Mouse (Mus musculus) neural tube, embryonic 10.5 days (tissue): Measurements from ENCODE around the gene AU040320.

ENCODE experiments used
- DNase-seq: peaks from one replicate; pipeline ENCODE4 v3.0.0-alpha.2; 2017; ENCODE audit warnings: low spot score; ENCODE audit errors: extremely low spot score

The AU040320 gene

GRCm38 (mm10) chr4:126750046-126750683, 3.2 kb upstream of the AU040320 start:
- DNase-seq, result no peak

- no peak for DNase-seq
Measured at GRCm38 (mm10) chr4:126750863-126751555, 2.3 kb upstream of the AU040320 start.

DNA sequence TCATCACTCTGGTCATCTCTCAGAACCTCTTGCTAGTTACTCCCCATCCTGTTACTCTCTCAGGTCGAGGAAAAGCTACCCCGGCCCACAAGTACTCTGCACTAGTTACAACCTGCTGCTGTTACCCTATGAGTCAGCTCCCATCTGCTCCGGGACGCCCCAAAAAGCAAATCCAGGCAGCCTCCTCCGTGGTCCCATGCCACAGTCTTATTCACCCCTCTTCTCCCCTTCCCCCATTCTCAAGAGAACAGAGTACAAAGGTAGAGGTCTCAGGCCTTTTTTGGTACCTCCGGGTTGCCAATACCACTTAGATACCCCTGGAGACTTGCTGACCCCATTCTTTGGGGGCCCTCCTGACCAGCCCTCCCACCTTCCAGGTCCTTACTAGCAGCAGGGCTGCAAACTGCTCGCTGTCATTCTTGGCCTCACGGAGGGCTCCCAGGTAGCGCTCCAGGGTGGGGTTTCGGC, 1.8 kb upstream of the AU040320 start:
- no peak for DNase-seq

DNA sequence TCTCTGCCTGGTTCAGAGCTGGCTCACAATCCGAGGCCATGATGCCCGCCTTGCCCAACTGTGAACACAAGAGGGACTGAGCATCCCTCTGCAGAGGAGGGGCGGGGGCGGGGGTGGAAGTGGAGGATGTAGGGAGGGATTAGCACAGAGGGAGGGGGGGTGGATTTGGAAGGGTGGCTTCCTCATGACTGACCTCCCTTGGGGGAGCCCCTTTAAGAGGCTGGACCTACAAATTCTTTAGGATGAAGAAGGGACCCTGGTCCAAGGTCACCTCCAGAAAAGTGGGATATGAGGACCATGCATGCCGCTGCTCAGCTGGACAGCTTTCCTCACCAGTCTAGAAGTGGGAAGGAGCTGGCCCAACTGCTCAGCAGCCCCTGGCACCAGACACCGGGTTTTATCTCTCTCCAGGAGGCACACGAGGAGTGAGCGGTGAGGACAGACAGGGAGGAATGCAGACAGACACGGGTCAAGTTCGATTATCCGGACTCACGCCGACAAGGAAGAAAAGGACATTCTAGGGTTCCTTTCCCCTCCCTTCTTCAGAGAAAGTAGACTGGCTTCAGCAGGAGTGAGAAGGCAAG, 1.2 kb upstream of the AU040320 start:
- DNase-seq, result peak; percentile 44

- DNase-seq, result peak; percentile 59
Measured at GRCm38 (mm10) chr4:126752608-126753141, 669 bp upstream of the AU040320 start.

- DNase-seq, result no peak
Measured at GRCm38 (mm10) chr4:126754231-126754611, 877 bp downstream of the AU040320 start.

- no peak for DNase-seq
Measured at GRCm38 (mm10) chr4:126754736-126755374, 1.5 kb downstream of the AU040320 start.

GRCm38 (mm10) chr4:126756766-126757165, 3.4 kb downstream of the AU040320 start:
- no peak for DNase-seq

DNA sequence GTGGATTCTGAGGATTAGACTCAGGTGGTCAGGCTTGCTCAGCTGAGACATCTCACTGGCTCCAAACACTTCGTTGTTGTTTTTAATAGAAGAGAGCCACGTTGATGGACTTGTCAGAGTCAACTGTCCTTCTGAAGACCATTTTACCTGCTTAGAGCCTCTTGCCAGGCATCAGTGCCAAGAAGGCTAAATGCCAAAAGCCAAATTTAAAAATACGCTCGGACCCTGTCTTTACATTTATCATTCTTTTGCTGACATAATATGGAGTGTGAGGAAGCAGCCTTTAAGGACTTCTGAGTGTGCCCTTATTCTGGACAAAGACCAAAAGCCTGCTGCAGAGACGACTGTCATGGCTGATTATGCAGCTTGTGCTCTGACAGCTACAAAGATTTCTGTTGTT, 5.0 kb downstream of the AU040320 start:
- DNase-seq, result no peak

- no peak for DNase-seq
Measured at GRCm38 (mm10) chr4:126759435-126759834, 6.1 kb downstream of the AU040320 start.

DNA sequence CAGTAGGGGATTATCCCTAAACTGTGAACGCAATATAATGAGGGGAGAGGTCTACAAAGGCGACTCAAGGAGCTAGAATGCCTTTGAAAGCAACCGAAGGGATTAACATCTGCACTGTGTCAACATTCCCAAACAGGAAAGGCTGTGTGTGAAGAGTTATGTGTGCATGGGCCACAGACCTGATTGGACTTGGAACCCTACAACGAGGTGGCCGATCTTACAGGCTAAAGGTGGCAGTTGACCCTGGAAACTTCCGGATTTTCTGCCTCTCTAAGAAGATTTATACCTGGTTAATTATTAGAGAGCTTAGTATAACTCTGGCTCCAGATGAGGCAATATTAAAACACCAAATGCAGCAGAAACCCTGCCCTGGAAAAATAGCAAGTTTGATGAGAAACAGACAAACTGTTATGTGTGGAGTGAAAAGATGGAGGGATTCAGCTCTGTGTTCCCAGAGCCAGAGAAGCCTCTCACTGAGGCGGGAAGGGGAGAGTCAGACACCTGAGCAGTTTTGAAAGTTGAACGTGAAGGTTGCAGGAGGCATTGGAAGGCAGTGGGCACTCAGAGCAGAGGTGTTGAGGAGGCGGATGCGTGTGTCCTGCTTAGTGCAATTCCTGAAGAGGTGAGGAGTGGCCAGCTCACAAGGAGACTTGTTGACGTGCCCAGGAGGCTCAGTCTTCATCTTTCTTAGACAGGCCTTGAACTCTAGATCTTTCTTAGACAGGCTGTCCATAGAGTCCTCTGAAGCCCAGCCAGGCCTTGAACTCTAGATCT, 9.4 kb downstream of the AU040320 start:
- no peak for DNase-seq

DNA sequence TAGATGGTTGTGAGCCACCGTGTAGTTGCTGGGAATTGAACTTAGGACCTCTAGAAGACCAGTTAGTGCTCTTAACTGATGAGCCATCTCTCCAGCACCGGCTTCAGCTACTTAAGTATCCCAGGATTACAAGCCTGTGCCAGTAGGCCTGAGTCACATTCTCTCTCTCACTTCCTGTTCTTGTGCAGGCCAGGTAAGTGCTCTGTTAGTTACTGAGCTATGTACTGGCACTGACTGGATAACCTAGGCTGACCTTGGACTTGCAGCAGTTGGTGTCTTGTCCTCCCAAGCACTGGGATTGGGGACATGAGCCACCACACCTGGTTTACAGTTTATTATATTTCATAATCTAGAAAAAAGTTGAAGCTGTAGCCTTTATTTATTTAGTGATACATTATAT, 10.1 kb downstream of the AU040320 start:
- no peak for DNase-seq

GRCm38 (mm10) chr4:126769800-126770563, 16.6 kb downstream of the AU040320 start:
- DNase-seq, result no peak

DNA sequence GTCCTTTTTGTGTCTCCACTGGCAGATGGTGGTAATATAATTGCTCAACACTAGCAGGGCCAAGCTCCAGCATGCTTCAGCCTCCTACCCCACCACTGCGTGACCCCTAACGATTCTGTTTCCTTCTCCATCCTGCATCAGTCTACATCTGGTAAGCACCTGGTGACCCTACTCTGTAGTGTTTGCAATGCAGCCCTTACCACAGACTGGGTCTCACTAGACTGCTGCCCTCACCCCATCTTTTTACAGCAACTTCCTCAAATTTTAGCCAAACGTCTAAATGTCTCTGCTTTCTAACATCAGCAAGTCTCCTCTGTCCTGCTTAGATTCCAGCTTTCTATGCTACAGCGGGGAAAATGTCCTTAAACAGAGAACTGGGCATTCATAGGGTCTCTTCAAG, 17.5 kb downstream of the AU040320 start:
- no peak for DNase-seq

DNA sequence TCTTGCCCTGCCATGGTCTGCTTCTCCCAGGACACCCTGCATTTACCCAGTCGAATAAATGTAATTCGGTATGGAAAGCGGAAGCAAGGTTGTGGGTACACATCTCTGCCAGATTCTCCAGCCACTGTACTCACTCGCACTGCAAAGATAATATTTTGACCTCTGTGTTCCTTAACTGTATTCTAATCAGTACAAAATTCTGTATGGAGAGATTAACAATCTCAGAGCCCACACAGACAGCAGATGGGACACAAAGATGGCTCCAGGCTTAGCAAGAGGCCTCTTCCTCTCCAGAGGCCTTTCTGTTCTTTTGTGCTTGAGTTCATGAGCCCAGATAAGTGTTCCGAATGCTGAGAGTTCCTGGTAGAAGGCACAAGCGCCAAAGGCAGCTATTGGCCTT, 20.5 kb downstream of the AU040320 start:
- no peak for DNase-seq

- no peak for DNase-seq
Measured at GRCm38 (mm10) chr4:126775182-126775581, 21.8 kb downstream of the AU040320 start.

- no peak for DNase-seq
Measured at GRCm38 (mm10) chr4:126779148-126779581, 25.8 kb downstream of the AU040320 start.

- DNase-seq, result no peak
Measured at GRCm38 (mm10) chr4:126779826-126780775, 26.8 kb downstream of the AU040320 start.

- DNase-seq, result no peak
Measured at GRCm38 (mm10) chr4:126781871-126782270, 28.5 kb downstream of the AU040320 start.
